Mouse (Mus musculus): Measurements from ENCODE around the gene Traf4.
A peak's percentile ranks its signal among the peaks of the same experiment; 100 is the strongest.

The Traf4 gene

GRCm38 (mm10) chr11:78167257-78167959 lies 2.0 kb upstream of the Traf4 start:
- DNase-seq (ENCODE audit: low spot score in 2 of 2) = no peak

DNA sequence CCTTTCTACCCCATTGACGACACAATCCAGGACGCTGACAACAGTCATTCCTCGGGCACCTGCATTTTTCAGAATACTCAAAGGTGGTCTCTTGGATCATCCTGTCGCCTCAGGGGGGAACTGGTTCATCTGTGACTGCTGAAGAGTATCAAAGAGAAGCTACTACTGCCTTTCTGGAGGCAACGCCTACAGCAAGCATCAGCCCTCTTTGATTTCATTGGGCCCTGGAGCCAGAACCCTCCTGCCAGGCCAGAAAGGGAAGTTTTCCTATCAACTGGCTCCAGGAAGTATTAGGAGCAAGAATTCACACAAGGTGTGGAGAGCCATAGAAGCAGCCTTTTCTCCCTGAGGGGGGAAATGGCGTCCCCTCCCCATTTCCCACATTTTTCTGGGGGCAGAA lies 1.3 kb upstream of the Traf4 start:
- DNase-seq (ENCODE audit: low spot score in 2 of 2) = no peak

DNA sequence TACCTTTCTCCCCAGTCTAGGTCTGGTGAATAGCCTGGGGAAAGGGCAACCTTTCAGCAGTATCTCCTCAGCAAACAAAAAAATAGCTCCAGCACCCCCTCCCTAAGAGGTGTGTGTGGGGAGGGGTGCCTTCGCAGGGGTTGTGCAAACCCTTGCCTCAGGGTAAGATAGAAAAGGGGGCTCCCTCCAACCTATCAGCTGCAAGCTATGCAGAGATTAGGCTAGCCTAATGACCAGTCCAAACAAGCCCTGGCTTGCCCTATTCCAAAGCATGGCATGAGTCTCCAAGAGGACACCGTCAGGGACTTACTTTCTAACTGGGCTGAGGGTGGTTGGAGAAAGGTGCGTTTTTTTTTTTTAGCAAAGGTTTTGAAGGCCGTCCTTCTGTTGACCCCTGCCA lies 772 bp upstream of the Traf4 start:
- DNase-seq (ENCODE audit: low spot score in 2 of 2) = no peak

- no peak for DNase-seq (ENCODE audit: low spot score in 2 of 2)
These were observed 346 bp upstream of the Traf4 start for GRCm38 (mm10) chr11:78165761-78166109.

DNA sequence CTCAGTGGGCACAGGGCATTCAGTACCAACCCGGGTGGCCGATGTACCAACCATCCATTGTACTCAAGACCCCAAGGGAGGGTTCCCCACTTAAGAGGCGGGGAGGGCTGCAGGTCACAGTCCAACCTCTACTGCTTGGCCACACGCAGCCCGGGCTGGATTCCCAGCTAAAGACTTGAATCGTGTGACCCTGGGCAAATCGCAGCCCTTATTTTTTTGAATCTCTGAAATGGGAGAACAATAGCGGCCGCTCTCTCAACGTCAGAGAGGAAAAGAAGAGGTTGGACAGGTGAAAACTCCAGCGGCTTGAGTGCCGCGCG lies 825 bp downstream of the Traf4 start:
- DNase-seq (ENCODE audit: low spot score in 2 of 2) = no peak

- DNase-seq (ENCODE audit: low spot score in 2 of 2) = no peak
These were observed 1.4 kb downstream of the Traf4 start for GRCm38 (mm10) chr11:78163681-78164603.

DNA sequence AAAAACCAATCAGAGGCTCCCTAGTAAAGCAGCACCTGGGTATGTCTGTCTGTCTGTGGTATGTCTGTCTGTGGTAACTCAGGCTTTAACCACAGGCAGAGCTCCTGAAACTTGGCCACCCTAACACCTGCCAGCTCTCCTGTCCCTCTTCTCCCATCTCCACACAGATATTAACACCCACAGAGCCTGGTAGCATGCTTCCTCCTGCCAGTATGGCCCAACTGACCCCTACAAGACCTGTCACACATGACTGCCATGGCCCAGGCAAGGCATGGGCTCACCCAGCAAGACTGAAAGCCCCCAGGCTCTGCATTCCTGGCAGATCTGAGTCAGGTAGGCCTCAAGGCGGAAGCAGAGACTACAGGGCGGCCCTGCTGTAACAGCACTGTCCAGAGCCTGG lies 2.3 kb downstream of the Traf4 start:
- DNase-seq (ENCODE audit: low spot score in 2 of 2) = no peak

- DNase-seq (ENCODE audit: low spot score in 2 of 2) = peak; percentile 50 to 77
These were observed 2.9 kb downstream of the Traf4 start for GRCm38 (mm10) chr11:78162504-78162903.

GRCm38 (mm10) chr11:78161968-78162367 lies 3.4 kb downstream of the Traf4 start:
- DNase-seq (ENCODE audit: low spot score in 2 of 2) = no peak

GRCm38 (mm10) chr11:78161169-78161568 lies 4.2 kb downstream of the Traf4 start:
- DNase-seq (ENCODE audit: low spot score in 2 of 2) = no peak

DNA sequence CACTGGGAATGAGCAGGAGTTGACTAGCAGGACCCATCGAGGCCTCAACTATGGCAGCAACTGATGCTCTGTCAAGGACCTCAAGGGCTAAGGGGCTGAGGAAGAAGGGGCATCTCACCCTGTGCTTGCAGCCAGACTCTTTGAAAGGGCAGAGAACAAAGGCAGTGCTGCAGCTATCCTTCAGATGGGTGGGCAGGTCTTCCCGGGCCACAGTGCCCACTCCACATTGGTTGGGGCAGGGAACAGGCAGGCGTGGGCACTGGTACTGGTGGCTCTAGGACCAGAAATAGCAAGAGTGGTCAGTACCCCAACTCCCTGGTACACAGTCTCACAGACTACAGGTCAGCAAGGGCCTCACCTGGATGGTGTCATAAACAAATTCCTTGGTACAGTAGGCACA lies 4.7 kb downstream of the Traf4 start:
- DNase-seq (ENCODE audit: low spot score in 2 of 2) = no peak

DNA sequence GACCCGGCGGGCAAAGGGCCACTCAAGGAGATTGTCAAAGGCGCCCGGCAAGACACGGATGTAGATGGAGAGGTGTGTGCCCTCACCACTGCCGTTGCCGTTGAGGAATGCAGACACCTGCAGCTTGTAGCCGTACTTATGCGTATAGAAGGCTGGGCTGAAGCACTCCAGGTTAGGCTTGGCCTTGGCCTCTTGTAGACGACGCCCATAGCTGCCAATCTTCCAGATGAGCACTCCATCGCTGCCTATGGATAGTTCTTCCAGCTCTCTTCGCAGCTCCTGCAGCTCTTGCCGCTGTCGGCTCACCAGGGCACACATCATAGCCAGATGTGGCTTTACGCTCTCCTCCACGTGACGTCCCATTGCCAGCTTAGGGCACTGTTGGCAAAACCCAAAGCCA lies 5.2 kb downstream of the Traf4 start:
- DNase-seq (ENCODE audit: low spot score in 2 of 2) = no peak

- no peak for DNase-seq (ENCODE audit: low spot score in 2 of 2)
These were observed 5.8 kb downstream of the Traf4 start for GRCm38 (mm10) chr11:78159557-78159956.

DNA sequence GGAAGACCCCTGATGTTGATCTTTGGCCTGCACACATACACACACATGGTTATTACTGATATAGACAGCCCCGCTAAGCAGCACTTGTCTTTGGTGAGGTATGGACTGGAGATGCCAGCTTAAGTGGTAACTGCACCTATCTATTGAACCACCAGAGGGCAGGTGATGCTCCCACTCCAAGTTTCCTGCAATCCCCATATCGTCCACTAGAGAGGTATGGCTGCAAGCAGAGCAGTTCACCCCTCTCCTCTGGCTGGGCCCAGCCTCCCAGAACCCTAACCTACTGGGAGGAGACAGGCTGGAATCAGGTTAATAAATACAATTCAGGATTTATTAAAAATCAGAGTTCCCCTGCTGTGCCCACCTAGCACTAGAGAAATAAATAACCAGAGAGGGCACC lies 6.3 kb downstream of the Traf4 start:
- peak; percentile 69 to 74 for DNase-seq (ENCODE audit: low spot score in 2 of 2)

DNA sequence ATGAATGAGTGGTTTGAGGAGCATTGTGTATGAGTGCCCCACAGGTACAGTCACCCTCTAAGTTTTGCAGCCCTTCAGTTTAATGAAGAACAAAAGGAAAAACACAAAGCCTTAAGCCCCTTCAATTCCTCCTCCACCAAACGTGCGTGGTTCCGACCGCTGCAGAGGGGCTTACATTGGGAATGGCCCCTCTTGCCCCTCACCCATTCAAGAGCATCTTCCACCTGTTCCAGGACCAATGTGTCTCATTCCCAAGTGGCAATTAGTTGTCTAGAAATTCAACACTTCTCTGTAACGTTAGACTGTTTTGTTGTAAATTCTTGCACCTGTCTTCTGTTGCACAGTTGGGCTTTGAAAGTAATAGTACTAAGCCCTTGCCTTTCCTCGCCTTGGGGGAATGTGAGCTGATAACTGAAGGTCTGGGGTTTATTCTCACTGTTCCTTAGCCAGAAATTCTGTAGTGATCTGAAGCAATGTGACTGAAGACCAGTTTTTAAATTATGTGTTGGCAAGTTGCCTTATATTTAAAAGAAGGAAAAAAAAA lies 9.2 kb downstream of the Traf4 start:
- DNase-seq (ENCODE audit: low spot score in 2 of 2) = no peak

DNA sequence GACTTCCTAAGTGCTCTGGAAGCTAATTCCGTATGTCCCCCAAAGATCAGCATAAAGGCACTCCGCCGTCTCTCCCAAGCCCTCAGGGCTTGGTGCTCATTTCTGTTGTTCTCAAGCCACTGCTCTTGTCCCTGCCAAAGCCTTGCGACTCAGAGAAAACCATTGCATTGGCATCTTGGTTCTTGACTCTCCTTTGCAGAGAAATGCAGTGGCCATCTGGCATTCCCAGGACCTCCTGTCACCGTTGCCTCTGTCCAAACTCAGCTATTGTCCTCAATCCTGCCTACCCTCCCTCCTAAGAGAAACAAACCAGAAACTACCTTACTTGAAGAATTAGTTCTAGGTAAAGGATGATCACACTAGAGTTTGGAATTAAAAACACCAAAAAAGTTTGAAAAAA lies 9.7 kb downstream of the Traf4 start:
- DNase-seq (ENCODE audit: low spot score in 2 of 2) = no peak

- DNase-seq (ENCODE audit: low spot score in 2 of 2) = no peak
These were observed 11.6 kb downstream of the Traf4 start for GRCm38 (mm10) chr11:78153778-78154177.

DNA sequence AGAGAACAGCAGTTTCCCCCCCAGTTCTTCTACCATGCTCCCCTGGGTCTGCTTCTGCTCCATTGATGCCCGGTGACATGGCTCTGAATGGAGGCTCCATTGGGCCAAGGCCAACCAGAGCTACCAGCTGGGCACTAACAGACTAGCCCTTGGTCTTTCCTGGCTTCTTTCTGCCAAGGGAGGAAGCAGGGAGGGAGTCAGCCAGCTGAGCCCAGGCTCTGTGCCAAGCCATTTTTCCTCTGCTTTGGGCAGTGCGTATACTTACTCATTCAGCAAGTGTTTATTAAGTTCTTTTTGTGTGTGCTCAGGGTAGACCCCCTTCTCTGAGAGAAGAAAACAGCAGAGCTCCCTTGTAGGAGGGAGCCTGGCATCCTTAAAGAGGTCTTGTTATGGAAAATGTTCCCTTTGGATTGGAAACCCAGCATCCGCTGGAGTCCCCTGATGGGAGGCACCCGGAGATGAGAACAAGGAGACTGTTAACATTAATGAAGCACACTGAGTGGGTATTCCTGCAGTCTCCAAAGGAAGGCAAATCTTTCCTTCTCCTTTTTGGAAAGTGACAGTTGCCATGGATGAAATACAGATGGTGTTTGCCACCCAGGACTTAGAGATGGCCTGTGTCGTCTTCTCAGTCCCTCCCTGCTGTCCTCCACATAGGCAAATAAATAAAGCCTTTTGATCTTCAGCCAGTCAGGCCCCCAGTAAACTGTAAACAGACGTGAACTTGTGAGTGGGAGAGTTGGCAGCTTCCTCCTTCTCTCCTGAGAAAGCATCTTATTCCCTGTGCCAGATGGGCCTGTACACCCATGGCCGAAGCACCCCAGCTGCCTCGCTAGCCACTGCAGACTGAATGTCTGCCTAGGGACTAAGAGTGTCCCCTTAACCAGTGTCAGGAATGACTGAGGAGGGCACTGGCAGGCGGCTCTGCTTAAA lies 12.8 kb downstream of the Traf4 start:
- peak; percentile 70 to 86 for DNase-seq (ENCODE audit: low spot score in 2 of 2)

GRCm38 (mm10) chr11:78151161-78151560 lies 14.2 kb downstream of the Traf4 start:
- no peak for DNase-seq (ENCODE audit: low spot score in 2 of 2)

- DNase-seq (ENCODE audit: low spot score in 2 of 2) = no peak
These were observed 18.5 kb downstream of the Traf4 start for GRCm38 (mm10) chr11:78146707-78147543.

- DNase-seq (ENCODE audit: low spot score in 2 of 2) = no peak
These were observed 19.2 kb downstream of the Traf4 start for GRCm38 (mm10) chr11:78146168-78146567.
